Mouse (Mus musculus): ENCODE measurements around the gene Vmn1r212.
"Not testable (repeated sequence)": the region's sequence is repeated elsewhere in the genome, so short reads cannot be mapped to it uniquely, and the experiment has no call there.

Gene Vmn1r212

GRCm38 (mm10) chr13:22884105-22884504 is at the start of gene Vmn1r212:
TSS of gene Vmn1r212 (minus strand) at chr13:22884205.
- no peak for DNase-seq (ENCODE audit: extremely low spot score, low spot score)

- no peak for DNase-seq (ENCODE audit: extremely low spot score, low spot score)
These were observed 4.7 kb downstream of the Vmn1r212 start for GRCm38 (mm10) chr13:22879257-22879656.

- DNase-seq (ENCODE audit: extremely low spot score, low spot score) = no peak
These were observed 26.5 kb downstream of the Vmn1r212 start, which contains the start of gene Vmn1r211 for GRCm38 (mm10) chr13:22857461-22857860. TSS of gene Vmn1r211 (minus strand) at chr13:22857561.

GRCm38 (mm10) chr13:22854760-22855159 is 29.2 kb downstream of the Vmn1r212 start:
- no peak for DNase-seq (ENCODE audit: extremely low spot score, low spot score)

- no peak for DNase-seq (ENCODE audit: extremely low spot score, low spot score)
These were observed 37.2 kb downstream of the Vmn1r212 start for GRCm38 (mm10) chr13:22846798-22847197.

GRCm38 (mm10) chr13:22844304-22844703 is 39.7 kb downstream of the Vmn1r212 start:
- not testable (repeated sequence) for DNase-seq (ENCODE audit: extremely low spot score, low spot score)

Data from neural tube, embryonic 10.5 days (tissue).